ENCODE assay signal across 8 mouse cellular contexts in genomic region chr2:65979338-65980053, GRCm38 (mm10).
A peak's percentile ranks its signal among the peaks of the same experiment; 100 is the strongest.
DNase-seq lines count a peak whose midpoint lies in the region; ATAC-seq lines count a peak whose summit lies in the region.

No protein-coding gene starts in this region.

- no peaks in the 10 kb centered on the region for H3K9me3 ChIP-seq in kidney, embryonic 16.5 days (ENCODE audit: low read length)
- H3K9me3 ChIP-seq in forebrain, embryonic 15.5 days, result no peaks in the 10 kb centered on the region

- no peaks in the 10 kb centered on the region for H3K36me3 ChIP-seq in kidney, embryonic 16.5 days (ENCODE audit: insufficient read depth, low read length)
- no peaks in the 10 kb centered on the region for H3K36me3 ChIP-seq in forebrain, embryonic 15.5 days

- no peaks in the 10 kb centered on the region for H3K4me1 ChIP-seq in kidney, embryonic 16.5 days (ENCODE audit: insufficient read depth, low read length)
- peaks cover 22% of the 10 kb centered on the region for H3K4me1 ChIP-seq in forebrain, embryonic 15.5 days

- WGBS in kidney, embryonic 16.5 days, result 51% methylated on average over 17 of the region's 17 CpGs
- 39% methylated on average over 17 of the region's 17 CpGs for WGBS in forebrain, embryonic 15.5 days

- H3K4me3 ChIP-seq in kidney, embryonic 16.5 days (ENCODE audit: low read length), result no peak overlapping the region
- no peak overlapping the region for H3K4me3 ChIP-seq in forebrain, embryonic 15.5 days

- no peak overlapping the region for H3K9ac ChIP-seq in kidney, embryonic 16.5 days (replicated peaks; ENCODE audit: low read length)
- H3K9ac ChIP-seq in forebrain, embryonic 15.5 days (replicated peaks), result no peak overlapping the region

- intact Hi-C loops in left cerebral cortex, postnatal 4 days (cut with DNase I), result no loop called here

- no peaks in the 10 kb centered on the region for H3K27me3 ChIP-seq in kidney, embryonic 16.5 days (ENCODE audit: insufficient read depth, low read length)
- H3K27me3 ChIP-seq in forebrain, embryonic 15.5 days, result no peaks in the 10 kb centered on the region

- no peak overlapping the region for H3K4me2 ChIP-seq in kidney, embryonic 16.5 days (replicated peaks; ENCODE audit: low read depth, low read length)
- 0 out of 2 replicates have a peak overlapping the region, but pooled peaks have one; percentile 21 for H3K4me2 ChIP-seq in forebrain, embryonic 15.5 days (replicated peaks)

- H3K27ac ChIP-seq in kidney, embryonic 16.5 days (ENCODE audit: low read length), result no peak overlapping the region
- peak overlapping the region; percentile 59 for H3K27ac ChIP-seq in forebrain, embryonic 15.5 days (replicated peaks)

- peak; percentile 35; the same call in 1 of the 2 replicates for ATAC-seq in kidney, embryonic 16.5 days (ENCODE audit: low FRiP score, low TSS enrichment)
- ATAC-seq in forebrain, embryonic 15.5 days (replicated peaks), result peak; percentile 87

- DNase-seq in kidney, adult 11 months, result no peak
- DNase-seq in cerebellum, adult 11-12 months, result peak; percentile 34
- DNase-seq in left cerebral cortex, postnatal 4 days, result peak; percentile 87
- DNase-seq in c-Kit-positive CD71-positive TER-119-positive erythroid progenitor cells, embryonic 14.5 days (ENCODE audit: low spot score), result no peak
- DNase-seq in lung, postnatal 10 days, result no peak
- DNase-seq in thymus, postnatal 25 days, result no peak

Comparison
In these comparisons a context has a peak if more than half of its experiments do, and no peak if none do; other contexts are left out.
1. DNase-seq: peak in cerebellum, adult 11-12 months (single experiment) and left cerebral cortex, postnatal 4 days (single experiment); none in kidney, adult 11 months (single experiment), c-Kit-positive CD71-positive TER-119-positive erythroid progenitor cells, embryonic 14.5 days (single experiment), lung, postnatal 10 days (single experiment) and thymus, postnatal 25 days (single experiment).